Mouse (Mus musculus) liver, embryonic 18 days (tissue): ENCODE data around the gene D130052B06Rik. TPM values are rescaled to one million over a fixed set of nuclear protein-coding genes. Genes with fewer than 3 reads are reported as not detected.

Experiments
- polyA plus RNA-seq: library from polyadenylated mRNA; depleted of rRNA; stranded (reverse); fragments of >200 nt; gene quantifications from 2 replicates; pipeline ENCODE4 v1.2.3, GENCODE M21; 2012; rRNA removed

Gene D130052B06Rik
- polyA plus RNA-seq = not detected in 2 replicates

DNA sequence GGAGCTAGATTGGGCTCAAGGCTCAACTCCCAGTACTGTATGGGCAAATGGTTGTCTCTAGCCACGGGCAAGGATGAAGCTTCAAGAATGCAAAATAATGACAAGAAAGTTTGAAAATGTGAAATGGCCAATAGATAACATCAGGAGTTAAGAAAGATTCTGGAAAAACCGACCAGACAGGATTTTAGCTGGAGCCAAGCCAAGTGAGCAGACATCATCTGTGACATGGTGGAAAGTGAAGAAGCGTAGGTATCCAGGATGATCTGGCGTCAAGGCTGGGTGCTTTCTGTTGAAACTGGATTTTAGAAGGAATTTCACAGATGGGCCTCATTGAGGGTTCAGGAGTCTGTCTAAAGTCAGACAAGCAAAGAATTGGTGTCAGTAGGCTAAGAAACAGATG lies at the start of gene D130052B06Rik:
Gene D130052B06Rik (plus strand): TSS at position 317 of the 400 bp plus-strand sequence.

DNA sequence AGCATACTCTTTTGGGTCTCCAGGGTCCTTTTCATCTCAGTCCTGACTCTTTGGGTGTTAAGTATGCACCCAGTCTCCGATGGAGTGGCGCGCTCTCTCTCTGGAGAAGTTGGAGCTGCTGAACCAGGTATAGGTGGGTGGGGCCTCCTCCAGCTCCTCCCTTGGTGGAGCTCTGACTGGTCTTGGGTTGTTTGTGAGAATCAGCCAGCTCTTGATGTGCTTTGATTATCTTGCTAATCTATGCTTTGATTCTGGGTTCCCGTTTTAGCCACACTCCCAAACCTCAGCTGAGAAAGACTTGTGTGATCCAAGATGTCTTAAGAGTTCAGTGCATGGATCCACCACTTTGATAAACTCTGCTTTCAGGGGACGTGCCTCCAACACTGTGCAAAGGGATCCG lies 20.2 kb upstream of the D130052B06Rik start, which contains the start of gene Gabrp:
Gene Gabrp (minus strand): TSS at position 101 of the 400 bp plus-strand sequence.

Other genes with a start within 250 kb of the D130052B06Rik start
- 0.59 TPM in 2 replicates for gene Ranbp17, start 85.6 kb upstream of the D130052B06Rik start, polyA plus RNA-seq
- 0.08 TPM in 2 replicates for gene Gabrp, start 20.3 kb upstream of the D130052B06Rik start, polyA plus RNA-seq